Mouse (Mus musculus): ENCODE results near the gene Txnrd3. TPM values are rescaled to one million over a fixed set of nuclear protein-coding genes. Genes with fewer than 3 reads are reported as not detected.

Gene Txnrd3
- 19.2 TPM for polyA plus RNA-seq (2014; fragmentation: Illumina TruSeq; extraction: RNeasy Lipid Tissue Mini Kit (QIAGEN cat#74804); ENCODE audit: low read depth, low replicate concordance)

GRCm38 (mm10) chr6:89643798-89644270 lies at the start of gene Txnrd3:
Gene Txnrd3 (plus strand): TSS chr6:89643988.

GRCm38 (mm10) chr6:89595018-89595776 lies 48.6 kb upstream of the Txnrd3 start, which contains the start of gene Chchd6:
Gene Chchd6 (minus strand): TSS chr6:89595652.

GRCm38 (mm10) chr6:89707240-89707639 lies 63.5 kb downstream of the Txnrd3 start, which contains the start of gene Vmn1r40:
Gene Vmn1r40 (plus strand): TSS chr6:89707540.

Other genes with a start within 250 kb of the Txnrd3 start
- gene Chchd6, start 48.3 kb upstream of the Txnrd3 start, polyA plus RNA-seq (2014; fragmentation: Illumina TruSeq; extraction: RNeasy Lipid Tissue Mini Kit (QIAGEN cat#74804); ENCODE audit: low read depth, low replicate concordance), result 36.4 TPM
- not detected for gene Vmn1r40, start 63.6 kb downstream of the Txnrd3 start, polyA plus RNA-seq (2014; fragmentation: Illumina TruSeq; extraction: RNeasy Lipid Tissue Mini Kit (QIAGEN cat#74804); ENCODE audit: low read depth, low replicate concordance)
- not detected for gene Vmn1r41, start 96.8 kb downstream of the Txnrd3 start, polyA plus RNA-seq (2014; fragmentation: Illumina TruSeq; extraction: RNeasy Lipid Tissue Mini Kit (QIAGEN cat#74804); ENCODE audit: low read depth, low replicate concordance)
- gene Vmn1r42, start 232.4 kb downstream of the Txnrd3 start, polyA plus RNA-seq (2014; fragmentation: Illumina TruSeq; extraction: RNeasy Lipid Tissue Mini Kit (QIAGEN cat#74804); ENCODE audit: low read depth, low replicate concordance), result not detected
- 0.19 TPM for gene Vmn1r43, start 232.4 kb downstream of the Txnrd3 start, polyA plus RNA-seq (2014; fragmentation: Illumina TruSeq; extraction: RNeasy Lipid Tissue Mini Kit (QIAGEN cat#74804); ENCODE audit: low read depth, low replicate concordance)
- not detected for gene Vmn1r44, start 239.7 kb downstream of the Txnrd3 start, polyA plus RNA-seq (2014; fragmentation: Illumina TruSeq; extraction: RNeasy Lipid Tissue Mini Kit (QIAGEN cat#74804); ENCODE audit: low read depth, low replicate concordance)

All from adipose tissue, adult 10 weeks (tissue).